Mouse (Mus musculus): ENCODE measurements around the gene Gm17521.
"Not testable (repeated sequence)": the region's sequence is repeated elsewhere in the genome, so short reads cannot be mapped to it uniquely, and the experiment has no call there.

Gene Gm17521

DNA sequence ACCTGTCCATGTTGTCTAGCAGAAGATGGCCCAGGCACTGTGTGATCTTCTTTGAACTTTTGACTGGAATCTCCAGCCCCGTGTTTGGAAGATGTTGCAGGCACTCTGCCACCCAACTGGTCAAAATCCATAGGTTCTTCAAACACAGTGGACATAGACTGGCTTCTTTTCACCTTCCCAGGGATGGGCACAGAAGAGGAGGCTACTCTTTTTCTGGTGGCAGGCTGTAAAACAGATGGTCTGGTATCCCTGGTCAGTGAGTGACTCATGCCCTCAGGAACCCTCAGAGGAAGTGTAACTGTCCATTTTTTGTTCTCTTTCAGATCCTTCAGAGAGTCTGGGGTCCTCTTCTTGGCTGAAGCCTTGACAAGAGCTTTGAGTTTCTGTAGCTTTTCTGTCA, at the start of gene Gm17521:
Gm17521 (minus strand) TSS at position 101 of the 400 bp plus-strand sequence.
- not testable (repeated sequence) for DNase-seq (ENCODE audit: low spot score)

DNA sequence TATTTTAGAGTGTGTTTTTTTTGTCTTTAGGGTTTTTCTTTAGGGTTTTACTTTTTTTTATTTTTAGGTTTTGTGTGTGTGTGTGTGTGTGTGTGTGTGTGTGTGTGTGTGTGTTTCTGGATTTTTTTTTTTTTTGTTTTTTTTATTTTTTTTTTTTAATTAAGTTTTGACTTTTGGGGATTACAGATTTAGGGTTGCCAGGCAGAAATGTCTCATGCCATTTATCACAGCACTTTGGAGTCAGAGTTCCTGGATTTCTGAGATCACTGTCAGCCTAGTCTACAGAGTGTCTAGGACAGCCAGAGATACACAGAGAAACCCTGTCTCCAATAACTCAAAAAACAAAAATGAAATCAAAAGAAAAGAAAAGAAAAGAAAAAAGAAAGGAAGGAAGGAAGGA, 14.5 kb upstream of the Gm17521 start:
- DNase-seq (ENCODE audit: low spot score): no peak

DNA sequence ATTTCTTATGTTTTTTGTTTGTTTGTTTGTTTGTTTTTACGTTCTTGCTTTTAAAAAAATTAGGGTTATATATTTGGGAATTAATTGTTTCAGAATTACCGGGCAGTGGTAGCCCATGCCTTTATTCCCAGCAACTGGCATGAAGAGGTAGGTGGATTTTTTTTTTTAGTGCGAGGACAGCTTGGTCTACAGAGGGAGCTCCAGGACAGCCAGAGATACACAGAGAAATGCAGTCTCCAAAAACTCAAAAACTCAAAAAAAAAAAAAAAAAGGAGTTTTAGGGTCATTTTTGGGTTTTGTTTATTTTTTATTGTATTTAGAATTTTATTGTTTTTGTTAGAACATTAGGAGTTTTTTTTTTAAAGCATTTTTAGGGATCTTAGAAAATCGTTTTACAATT, 14.0 kb upstream of the Gm17521 start:
- no peak for DNase-seq (ENCODE audit: low spot score)

Data from ovary, postnatal 14 days (tissue).